Mouse (Mus musculus) hindbrain, embryonic 11.5 days (tissue): ENCODE measurements around the gene Elavl2. TPM values are rescaled to one million over a fixed set of nuclear protein-coding genes. Genes with fewer than 3 reads are reported as not detected.

ENCODE experiments used
- ATAC-seq: fragments of 200-750 bp; cut with Nextera tagmentation; 2 replicates; pipeline ENCODE4 v1.8.0; 2017; ENCODE audit warnings: mild to moderate bottlenecking, moderate TSS enrichment, moderate library complexity; ENCODE audit not compliant: low FRiP score
- DNase-seq: peaks from one replicate; pipeline ENCODE4 v3.0.0-alpha.2; 2015; ENCODE audit warnings: low spot score
- H3K27ac ChIP-seq: fragments of 300-500 bp; sonication (generic); 2 replicates; pipeline ENCODE4 v1.5.1; 2014; ENCODE audit warnings: mild to moderate bottlenecking, low read depth, low read length
- H3K27me3 ChIP-seq: fragments of 300-500 bp; sonication (generic); 2 replicates; pipeline ENCODE4 v1.6.1; 2014; ENCODE audit warnings: mild to moderate bottlenecking, low read length, moderate library complexity, mixed read lengths; ENCODE audit not compliant: control insufficient read depth, insufficient read depth
- H3K36me3 ChIP-seq: fragments of 300-500 bp; sonication (generic); 2 replicates; pipeline ENCODE4 v1.6.1; 2014; ENCODE audit warnings: mild to moderate bottlenecking, low read length, moderate library complexity, mixed read lengths; ENCODE audit not compliant: control insufficient read depth, insufficient read depth
- H3K4me1 ChIP-seq: fragments of 300-500 bp; sonication (generic); replicated peaks from 2 replicates; pipeline ENCODE4 v1.6.1; 2014; ENCODE audit warnings: low read length, mixed read lengths; ENCODE audit not compliant: control insufficient read depth, insufficient read depth
- H3K4me2 ChIP-seq: fragments of 300-500 bp; sonication (generic); replicated peaks from 2 replicates; pipeline ENCODE4 v1.6.1; 2014; ENCODE audit warnings: mild to moderate bottlenecking, low read depth, low read length
- H3K4me3 ChIP-seq: fragments of 300-500 bp; sonication (generic); 2 replicates; pipeline ENCODE4 v1.5.1; 2014; ENCODE audit warnings: low read depth, low read length
- H3K9ac ChIP-seq: fragments of 300-500 bp; sonication (generic); 2 replicates; pipeline ENCODE4 v1.6.1; 2014; ENCODE audit warnings: low read depth, low read length
- H3K9me3 ChIP-seq: fragments of 300-500 bp; sonication (generic); 2 replicates; pipeline ENCODE4 v1.6.1; 2016; ENCODE audit warnings: low read length; ENCODE audit not compliant: control insufficient read depth
- WGBS: fragments of 180-500 bp; shearing (Covaris S2); extraction: QIAGEN DNeasy Blood & Tissue Kit; methylation state at CpG from one replicate; pipeline ENCODE4 v1.1.7; 2014; 5-methylcytosine and 5-hydroxymethylcytosine counted together
- polyA plus RNA-seq: library from polyadenylated mRNA; unstranded; fragments of >200 nt; fragmentation: Nextera tagmentation; extraction: Ambion mirVana; gene quantifications from 2 replicates; pipeline ENCODE4 v1.2.1, GENCODE M21; 2014

Elavl2 gene
- polyA plus RNA-seq, 1 experiment from 2014 or later, result 103 TPM

GRCm38 (mm10) chr4:91244554-91244953 is 156.0 kb downstream of the Elavl2 start:
- H3K9me3 ChIP-seq, result no peaks in the 10 kb centered on the region

GRCm38 (mm10) chr4:91243896-91244295 is 156.7 kb downstream of the Elavl2 start:
- no peak overlapping the region for H3K4me3 ChIP-seq
- WGBS, result 91% methylated on average over 4 of the region's 4 CpGs
- ATAC-seq, result no peak
- H3K9me3 ChIP-seq, result no peaks in the 10 kb centered on the region
- H3K27me3 ChIP-seq, result no peaks in the 10 kb centered on the region
- no peaks in the 10 kb centered on the region for H3K4me1 ChIP-seq
- no peak overlapping the region for H3K4me2 ChIP-seq
- no peak for DNase-seq
- H3K9ac ChIP-seq, result no peak overlapping the region
- 0 out of 2 replicates have a peak, but pooled peaks cover 3% of the 10 kb centered on the region for H3K36me3 ChIP-seq
- no peak overlapping the region for H3K27ac ChIP-seq

More at GRCm38 (mm10) chr4:91244554-91244953, 156.0 kb downstream of the Elavl2 start:
- Histone ChIP-seq H3K4me2 (no peak overlapping the region), H3K4me1 (no peaks in the 10 kb centered on the region), H3K4me3 (no peak overlapping the region), H3K27me3 (no peaks in the 10 kb centered on the region), H3K36me3 (0 out of 2 replicates have a peak, but pooled peaks cover 3% of the 10 kb centered on the region), H3K27ac (no peak overlapping the region), H3K9ac (no peak overlapping the region)
- DNase-seq (no peak), ATAC-seq (no peak)
- WGBS, result 91% methylated on average over 9 of the region's 9 CpGs

GRCm38 (mm10) chr4:91238739-91239485 is 161.7 kb downstream of the Elavl2 start:
- H3K4me1 ChIP-seq, result no peaks in the 10 kb centered on the region
- no peak overlapping the region for H3K9ac ChIP-seq
- ATAC-seq (no peak), DNase-seq (no peak)
- 68% methylated on average over 6 of the region's 6 CpGs for WGBS
- no peak overlapping the region for H3K27ac ChIP-seq
- no peaks in the 10 kb centered on the region for H3K9me3 ChIP-seq
- no peaks in the 10 kb centered on the region for H3K36me3 ChIP-seq
- H3K4me2 ChIP-seq, result no peak overlapping the region
- H3K27me3 ChIP-seq, result no peaks in the 10 kb centered on the region
- H3K4me3 ChIP-seq, result no peak overlapping the region

GRCm38 (mm10) chr4:91236976-91237375 is 163.6 kb downstream of the Elavl2 start:
- 35% methylated on average over 7 of the region's 7 CpGs for WGBS
- Histone ChIP-seq H3K4me2 (no peak overlapping the region), H3K9ac (no peak overlapping the region), H3K27me3 (no peaks in the 10 kb centered on the region), H3K9me3 (no peaks in the 10 kb centered on the region), H3K36me3 (no peaks in the 10 kb centered on the region), H3K27ac (peak overlapping the region; percentile 54; the same call in 1 of the 2 replicates), H3K4me3 (no peak overlapping the region), H3K4me1 (no peaks in the 10 kb centered on the region)
- DNase-seq (peak; percentile 28), ATAC-seq (peak; percentile 58)

- ATAC-seq, result no peak
Measured at GRCm38 (mm10) chr4:91234941-91235340, 165.6 kb downstream of the Elavl2 start.

GRCm38 (mm10) chr4:91233599-91233998 is 167.0 kb downstream of the Elavl2 start:
- H3K9me3 ChIP-seq, result no peaks in the 10 kb centered on the region
- H3K4me1 ChIP-seq, result no peaks in the 10 kb centered on the region
- no peak overlapping the region for H3K4me3 ChIP-seq
- no peak overlapping the region for H3K4me2 ChIP-seq
- DNase-seq (no peak), ATAC-seq (no peak)
- H3K27me3 ChIP-seq, result no peaks in the 10 kb centered on the region
- H3K9ac ChIP-seq, result no peak overlapping the region
- no peaks in the 10 kb centered on the region for H3K36me3 ChIP-seq
- no peak overlapping the region for H3K27ac ChIP-seq
- 93% methylated on average over 6 of the region's 6 CpGs for WGBS

More at GRCm38 (mm10) chr4:91234941-91235340, 165.6 kb downstream of the Elavl2 start:
- no peak for DNase-seq
- no peaks in the 10 kb centered on the region for H3K4me1 ChIP-seq
- H3K27ac ChIP-seq, result no peak overlapping the region
- no peak overlapping the region for H3K4me2 ChIP-seq
- no peaks in the 10 kb centered on the region for H3K9me3 ChIP-seq
- no peaks in the 10 kb centered on the region for H3K27me3 ChIP-seq
- no peaks in the 10 kb centered on the region for H3K36me3 ChIP-seq
- no peak overlapping the region for H3K4me3 ChIP-seq
- 89% methylated on average over 6 of the region's 6 CpGs for WGBS
- no peak overlapping the region for H3K9ac ChIP-seq

- no peak for ATAC-seq
- Histone ChIP-seq H3K36me3 (no peaks in the 10 kb centered on the region), H3K9me3 (no peaks in the 10 kb centered on the region), H3K9ac (no peak overlapping the region), H3K4me2 (no peak overlapping the region), H3K4me3 (no peak overlapping the region), H3K27ac (no peak overlapping the region), H3K4me1 (no peaks in the 10 kb centered on the region), H3K27me3 (no peaks in the 10 kb centered on the region)
- DNase-seq, result no peak
- WGBS, result 71% methylated on average over 1 of the region's 1 CpGs
Measured at GRCm38 (mm10) chr4:91230439-91230863, 170.1 kb downstream of the Elavl2 start.

GRCm38 (mm10) chr4:91228341-91228740 is 172.2 kb downstream of the Elavl2 start:
- H3K9me3 ChIP-seq, result no peaks in the 10 kb centered on the region
- H3K36me3 ChIP-seq, result no peaks in the 10 kb centered on the region
- DNase-seq (no peak), ATAC-seq (no peak)
- H3K9ac ChIP-seq, result no peak overlapping the region
- no peak overlapping the region for H3K4me2 ChIP-seq
- H3K27me3 ChIP-seq, result no peaks in the 10 kb centered on the region
- no peaks in the 10 kb centered on the region for H3K4me1 ChIP-seq
- WGBS, result 84% methylated on average over 3 of the region's 3 CpGs
- no peak overlapping the region for H3K27ac ChIP-seq
- no peak overlapping the region for H3K4me3 ChIP-seq

GRCm38 (mm10) chr4:91223811-91224210 is 176.8 kb downstream of the Elavl2 start:
- DNase-seq (no peak), ATAC-seq (no peak)
- H3K36me3 ChIP-seq, result no peaks in the 10 kb centered on the region
- no peaks in the 10 kb centered on the region for H3K9me3 ChIP-seq
- H3K9ac ChIP-seq, result no peak overlapping the region
- H3K4me3 ChIP-seq, result no peak overlapping the region
- H3K4me2 ChIP-seq, result no peak overlapping the region
- H3K27ac ChIP-seq, result no peak overlapping the region
- H3K27me3 ChIP-seq, result no peaks in the 10 kb centered on the region
- no peaks in the 10 kb centered on the region for H3K4me1 ChIP-seq
- WGBS, result 90% methylated on average over 4 of the region's 4 CpGs
